Mouse (Mus musculus): ENCODE measurements around the gene Mdm2.

- TF ChIP-seq CTCF (IDR thresholded peaks at IDR 0.05; ENCODE audit: borderline replicate concordance, extremely low read depth, insufficient read depth, insufficient read length) (no peak), POLR2A (IDR thresholded peaks at IDR 0.05; ENCODE audit: borderline replicate concordance, extremely low read depth, insufficient read depth, insufficient read length, poor library complexity, severe bottlenecking) (no peak)
Measured at GRCm38 (mm10) chr10:117659819-117660218, 50.7 kb downstream of the Mdm2 start.
